Mouse (Mus musculus) stomach, postnatal 0 days (tissue): ENCODE data around the gene Gucy2f. TPM values are rescaled to one million over a fixed set of nuclear protein-coding genes. Genes with fewer than 3 reads are reported as not detected.

ENCODE experiments used
- ATAC-seq: fragments of 200-750 bp; cut with Nextera tagmentation; 2 replicates; pipeline ENCODE4 v1.8.0; 2017; ENCODE audit not compliant: low FRiP score, low TSS enrichment
- DNase-seq: peaks from one replicate; pipeline ENCODE4 v3.0.0-alpha.2; 2016; ENCODE audit warnings: low spot score
- H3K27ac ChIP-seq: fragments of 300-500 bp; sonication (generic); replicated peaks from 2 replicates; pipeline ENCODE4 v1.5.1; 2014; ENCODE audit warnings: mild to moderate bottlenecking, control low read depth
- H3K27me3 ChIP-seq: fragments of 300-500 bp; sonication (generic); 2 replicates; pipeline ENCODE4 v1.6.1; 2014; ENCODE audit warnings: low read length; ENCODE audit not compliant: control insufficient read depth, insufficient read depth
- H3K36me3 ChIP-seq: fragments of 300-500 bp; sonication (generic); 2 replicates; pipeline ENCODE4 v1.6.1; 2014; ENCODE audit warnings: low read length, mixed read lengths; ENCODE audit not compliant: control insufficient read depth, insufficient read depth
- H3K4me1 ChIP-seq: fragments of 300-500 bp; sonication (generic); replicated peaks from 2 replicates; pipeline ENCODE4 v1.6.1; 2014; ENCODE audit warnings: antibody characterized with exemption; ENCODE audit not compliant: control insufficient read depth, insufficient read depth
- H3K4me2 ChIP-seq: fragments of 300-500 bp; sonication (generic); replicated peaks from 2 replicates; pipeline ENCODE4 v1.6.1; 2014; ENCODE audit warnings: low read depth, mild to moderate bottlenecking, control low read depth, moderate library complexity
- H3K4me3 ChIP-seq: fragments of 300-500 bp; sonication (generic); 2 replicates; pipeline ENCODE4 v1.5.1; 2014; ENCODE audit warnings: low read depth, low read length, control low read depth
- H3K9ac ChIP-seq: fragments of 300-500 bp; sonication (generic); 2 replicates; pipeline ENCODE4 v1.6.1; 2014; ENCODE audit warnings: mild to moderate bottlenecking, low read length, control low read depth, mixed read lengths
- H3K9me3 ChIP-seq: fragments of 300-500 bp; sonication (generic); 2 replicates; pipeline ENCODE4 v1.6.1; 2016; ENCODE audit warnings: low read length; ENCODE audit not compliant: control insufficient read depth
- CTCF ChIP-seq: IDR thresholded peaks from 2 replicates; pipeline ENCODE4 v1.5.1; 2016; ENCODE audit warnings: antibody characterized with exemption, low read depth, mild to moderate bottlenecking, moderate library complexity
- EP300 ChIP-seq: optimal IDR thresholded peaks from 2 replicates; pipeline ENCODE3; 2016; ENCODE audit warnings: antibody characterized with exemption
- WGBS: fragments of 180-500 bp; shearing (Covaris S2); extraction: QIAGEN DNeasy Blood & Tissue Kit; methylation state at CpG from one replicate; pipeline ENCODE4 v1.1.7; 2014; 5-methylcytosine and 5-hydroxymethylcytosine counted together
- polyA plus RNA-seq: library from polyadenylated mRNA; unstranded; fragments of >200 nt; fragmentation: Nextera tagmentation; extraction: Ambion mirVana; gene quantifications from 2 replicates; pipeline ENCODE4 v1.2.1, GENCODE M21; 2015

Gene Gucy2f
- polyA plus RNA-seq, 1 experiment from 2014 or later = not detected

DNA sequence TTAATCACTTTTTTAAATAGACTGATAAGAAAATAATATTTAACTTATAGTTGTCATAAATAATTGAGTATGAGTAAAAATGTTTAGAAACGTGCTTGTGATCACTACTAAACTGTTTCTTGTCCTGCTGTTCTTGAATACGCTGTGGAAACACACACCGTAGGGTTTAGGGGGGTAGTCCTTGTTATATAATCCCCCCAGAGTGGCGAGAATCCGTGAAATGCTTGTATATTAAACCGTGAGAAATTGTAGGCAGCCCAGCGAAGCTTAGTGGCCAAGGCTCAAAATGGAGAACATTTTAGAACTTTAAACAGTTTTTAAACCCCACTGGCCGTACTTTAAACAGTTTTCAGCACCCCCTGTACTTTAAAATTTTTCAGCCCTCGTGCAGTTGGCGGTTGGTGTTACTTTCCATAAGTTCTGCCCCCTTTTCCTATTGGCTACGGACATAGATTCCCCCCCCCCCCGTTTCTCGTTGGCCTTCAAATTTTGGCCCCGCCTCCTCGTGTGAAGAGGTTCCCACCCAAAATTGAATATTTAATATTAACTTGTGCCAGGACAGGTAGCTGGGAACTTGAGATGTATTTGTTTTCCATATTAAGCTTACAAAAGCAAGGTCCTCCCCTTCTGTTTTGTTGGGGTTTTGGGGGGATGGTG lies 30.8 kb upstream of the Gucy2f start:
- ATAC-seq = peak; percentile 82
- H3K9ac ChIP-seq = no peak overlapping the region

DNA sequence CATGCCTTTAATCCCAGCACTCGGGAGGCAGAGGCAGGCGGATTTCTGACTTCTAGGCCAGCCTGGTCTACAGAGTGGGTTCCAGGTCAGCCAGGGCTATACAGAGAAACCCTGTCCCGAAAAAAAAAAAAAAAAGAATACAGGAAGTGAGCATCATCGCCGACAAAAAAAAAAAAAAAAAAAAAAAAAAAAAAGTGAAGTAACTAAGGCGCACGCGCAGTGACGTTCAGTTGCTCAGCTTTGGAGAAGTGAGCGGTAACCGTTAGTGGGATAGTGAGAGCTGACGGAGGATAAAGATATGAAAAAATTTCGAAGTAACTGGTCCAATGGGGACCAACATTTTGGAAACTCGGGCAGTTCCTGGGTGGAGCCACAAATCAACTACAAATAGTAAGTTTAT lies 29.8 kb upstream of the Gucy2f start, which contains the start of gene Nxt2:
Gene Nxt2, plus strand, starts transcription at position 229 of the 400 bp plus-strand sequence.
- Histone ChIP-seq H3K4me2 (peak within 1 kb of the TSS; percentile 31), H3K27ac (no peak within 1 kb of the TSS), H3K9ac (no peak within 1 kb of the TSS), H3K4me3 (peak within 1 kb of the TSS; percentile 51; the same call in 1 of the 2 replicates), H3K9me3 (no peaks in the 10 kb centered on the region), H3K27me3 (no peaks in the 10 kb centered on the region), H3K36me3 (no peaks in the 10 kb centered on the region), H3K4me1 (no peaks in the 10 kb centered on the region)
- no peak for DNase-seq
- WGBS = 92% methylated on average over 14 of the region's 14 CpGs
- no peak for TF ChIP-seq EP300
- no peak for TF ChIP-seq CTCF
- ATAC-seq = no peak

More for the DNA sequence above, 30.8 kb upstream of the Gucy2f start:
- peak overlapping the region; percentile 90 for H3K27ac ChIP-seq
- H3K4me2 ChIP-seq = peak overlapping the region; percentile 31
- peak; percentile 63 for DNase-seq
- 22% methylated on average over 15 of the region's 15 CpGs for WGBS
- H3K4me3 ChIP-seq = peak overlapping the region; percentile 51
- H3K27me3 ChIP-seq = no peaks in the 10 kb centered on the region
- no peaks in the 10 kb centered on the region for H3K36me3 ChIP-seq
- no peaks in the 10 kb centered on the region for H3K4me1 ChIP-seq
- H3K9me3 ChIP-seq = no peaks in the 10 kb centered on the region
- TF ChIP-seq EP300 (no peak), CTCF (no peak)

DNA sequence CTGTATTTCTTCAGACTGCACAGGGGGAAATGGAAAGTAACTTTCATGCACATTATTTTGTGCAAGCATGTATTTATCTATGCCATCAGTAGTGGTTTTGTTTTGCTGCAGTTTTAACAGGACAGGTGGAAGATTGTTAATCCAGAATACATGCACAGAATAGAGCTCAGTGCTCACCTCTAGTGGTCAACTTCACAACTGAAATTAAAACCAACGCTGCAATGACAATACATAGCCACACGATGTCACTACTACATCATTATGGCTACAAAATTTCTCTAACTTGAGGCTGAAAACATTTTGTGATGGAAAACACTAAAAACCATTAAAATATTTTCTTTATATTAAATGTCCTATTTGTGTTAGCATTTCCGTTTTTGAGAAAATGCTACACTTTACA lies 3.6 kb upstream of the Gucy2f start:
- no peaks in the 10 kb centered on the region for H3K9me3 ChIP-seq
- H3K4me3 ChIP-seq = no peak overlapping the region
- no peak overlapping the region for H3K9ac ChIP-seq
- TF ChIP-seq CTCF (peak; percentile 98), EP300 (no peak)
- DNase-seq (peak; percentile 15), ATAC-seq (no peak)
- H3K36me3 ChIP-seq = no peaks in the 10 kb centered on the region
- WGBS = 12% methylated on average over 3 of the region's 3 CpGs
- H3K4me1 ChIP-seq = no peaks in the 10 kb centered on the region
- H3K27me3 ChIP-seq = no peaks in the 10 kb centered on the region
- no peak overlapping the region for H3K27ac ChIP-seq
- no peak overlapping the region for H3K4me2 ChIP-seq

DNA sequence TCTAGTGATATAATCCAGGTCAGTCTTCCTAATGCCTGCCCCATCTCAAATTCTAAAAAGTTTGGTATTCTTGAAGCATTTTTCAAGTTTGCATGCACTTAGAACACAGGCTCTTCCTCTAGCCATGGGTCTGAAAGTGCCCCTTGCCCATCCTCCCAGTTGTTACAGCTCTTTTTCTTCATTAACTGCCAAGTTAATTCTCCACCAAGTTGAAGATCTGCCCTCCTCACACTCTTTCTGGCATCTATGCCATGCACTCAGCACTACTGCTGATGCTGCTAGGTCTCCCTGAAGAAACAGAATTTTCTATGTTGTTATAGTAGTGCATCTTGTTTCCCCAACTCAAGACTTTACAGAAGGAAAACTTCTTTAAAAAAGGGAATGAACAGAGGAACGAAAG lies 1.2 kb downstream of the Gucy2f start:
- DNase-seq = no peak
- Histone ChIP-seq H3K36me3 (no peaks in the 10 kb centered on the region), H3K27ac (no peak overlapping the region), H3K4me1 (no peaks in the 10 kb centered on the region), H3K27me3 (no peaks in the 10 kb centered on the region), H3K4me3 (no peak overlapping the region), H3K9me3 (no peaks in the 10 kb centered on the region), H3K4me2 (no peak overlapping the region), H3K9ac (no peak overlapping the region)
- no peak for ATAC-seq
- TF ChIP-seq CTCF (no peak), EP300 (no peak)
- 88% methylated on average over 1 of the region's 1 CpGs for WGBS

DNA sequence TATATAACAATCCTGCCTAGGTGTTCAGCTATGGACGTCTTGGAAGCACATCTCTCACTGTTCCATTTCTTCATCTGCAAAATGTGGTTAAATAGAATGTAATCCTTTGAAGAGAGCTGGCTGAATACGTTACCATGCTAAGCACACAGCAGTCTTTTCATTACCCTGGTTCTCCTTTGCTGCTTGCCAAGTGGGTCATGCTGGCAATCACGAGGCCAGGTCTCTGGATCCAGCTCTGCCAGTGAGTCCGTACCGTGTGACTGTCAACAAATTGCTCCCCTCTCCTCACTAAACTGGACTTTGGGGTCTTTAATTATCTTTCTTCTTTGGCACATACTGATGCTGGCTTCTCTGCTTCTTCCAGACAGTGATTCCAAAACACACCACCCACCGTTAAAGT lies 2.3 kb downstream of the Gucy2f start:
- no peaks in the 10 kb centered on the region for H3K4me1 ChIP-seq

DNA sequence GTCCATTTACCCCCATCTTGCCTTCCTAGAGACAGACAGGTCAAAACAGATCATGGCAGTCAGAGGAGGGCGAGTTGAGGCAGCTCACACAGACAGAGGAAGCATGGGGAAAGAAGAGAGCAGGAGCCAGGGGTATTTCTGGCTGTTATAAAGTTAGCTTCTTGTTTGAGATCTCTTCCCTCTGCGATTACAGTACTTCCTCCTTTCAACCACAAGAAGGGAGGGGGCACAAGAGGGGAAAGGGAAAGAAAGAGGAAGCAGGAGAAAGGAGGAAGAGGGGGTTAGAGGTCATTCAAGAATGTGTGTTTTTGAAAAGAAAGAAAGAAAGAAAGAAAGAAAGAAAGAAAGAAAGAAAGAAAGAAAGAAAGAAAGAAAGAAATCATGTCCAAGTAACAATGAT lies 6.4 kb downstream of the Gucy2f start:
- no peaks in the 10 kb centered on the region for H3K9me3 ChIP-seq
- ATAC-seq (no peak), DNase-seq (no peak)
- no peak overlapping the region for H3K9ac ChIP-seq
- no peaks in the 10 kb centered on the region for H3K27me3 ChIP-seq
- 74% methylated on average over 2 of the region's 2 CpGs for WGBS
- no peak overlapping the region for H3K27ac ChIP-seq
- H3K4me2 ChIP-seq = no peak overlapping the region
- H3K4me1 ChIP-seq = no peaks in the 10 kb centered on the region
- no peak overlapping the region for H3K4me3 ChIP-seq
- no peak for TF ChIP-seq EP300
- no peak for TF ChIP-seq CTCF
- H3K36me3 ChIP-seq = no peaks in the 10 kb centered on the region

More for the DNA sequence above, 2.3 kb downstream of the Gucy2f start:
- Histone ChIP-seq H3K36me3 (no peaks in the 10 kb centered on the region), H3K4me3 (no peak overlapping the region), H3K9me3 (no peaks in the 10 kb centered on the region), H3K9ac (no peak overlapping the region), H3K27me3 (no peaks in the 10 kb centered on the region), H3K27ac (no peak overlapping the region), H3K4me2 (no peak overlapping the region)
- no peak for DNase-seq
- TF ChIP-seq CTCF = no peak
- TF ChIP-seq EP300 = no peak
- WGBS = 49% methylated on average over 6 of the region's 6 CpGs
- ATAC-seq = no peak
